ENCODE assay signal across 1 mouse cellular context in the genomic region with DNA sequence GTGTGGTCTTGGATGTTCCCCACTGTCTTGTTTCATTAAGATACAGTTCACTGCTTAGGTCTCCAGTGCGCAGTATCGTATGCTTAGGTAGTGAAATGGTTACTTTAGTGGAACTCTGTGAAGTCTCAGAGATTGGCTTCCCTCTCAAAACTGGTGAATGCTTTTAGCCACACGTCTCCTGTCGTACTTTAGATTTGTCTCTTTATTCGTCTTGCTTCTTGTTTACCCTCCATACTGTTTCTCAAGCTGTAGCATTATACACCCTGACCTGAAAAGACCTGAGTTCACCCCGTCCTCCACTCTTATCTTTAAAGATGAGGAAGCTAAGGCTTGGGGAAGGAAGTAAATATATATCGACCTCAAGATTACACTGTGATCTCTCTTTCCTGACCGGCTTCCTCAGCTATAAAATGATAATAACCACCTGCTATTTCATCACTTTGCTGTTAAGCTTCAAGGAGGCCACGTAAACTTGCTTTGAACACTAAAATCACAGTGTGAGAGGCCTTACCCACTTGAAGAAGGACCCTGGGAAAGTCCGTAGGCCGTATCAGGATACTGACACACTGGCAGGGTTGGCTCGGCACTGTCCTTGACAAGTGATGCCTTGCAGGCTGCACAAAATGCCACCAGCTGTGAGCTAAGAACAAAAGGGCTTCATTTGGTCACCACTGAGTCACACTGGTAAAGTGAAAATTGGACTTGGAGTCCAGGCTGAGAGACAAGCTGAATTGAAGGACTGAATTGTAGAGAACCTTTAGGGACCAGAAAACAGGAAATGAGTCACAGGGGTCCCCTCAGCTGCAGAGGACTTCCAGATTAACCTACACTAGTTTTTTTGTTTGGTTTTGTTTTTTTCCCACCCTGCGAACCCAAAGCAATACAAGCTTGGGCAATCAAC.
TF ChIP-seq lines count a peak whose summit lies in the region.

No protein-coding gene starts in this region.

TF ChIP-seq in MEL, 35 proteins besides CTCF, POLR2A, EP300 and RAD21:
- TF ChIP-seq NRF1 (IDR thresholded peaks at IDR 0.05; ENCODE audit: insufficient read depth, low read depth, low read length, poor library complexity, severe bottlenecking) (no peak), MXI1 (IDR thresholded peaks at IDR 0.05; ENCODE audit: low read depth, low read length) (peak; percentile 29; the same call in 1 of the 2 replicates), NELFE (IDR thresholded peaks at IDR 0.05; ENCODE audit: low read depth, low read length) (peak; percentile 53; the same call in 1 of the 2 replicates), ZNF384 (IDR thresholded peaks at IDR 0.05; ENCODE audit: low read depth, low read length) (peak; percentile 66), ZC3H11A (IDR thresholded peaks at IDR 0.05; ENCODE audit: low read depth, low read length) (no peak), HCFC1 (IDR thresholded peaks at IDR 0.05; ENCODE audit: low read depth, low read length) (peak; percentile 69), SIN3A (IDR thresholded peaks at IDR 0.05; ENCODE audit: low read length) (peak; percentile 62), POLR2AphosphoS2 (IDR thresholded peaks at IDR 0.05; ENCODE audit: low read length) (no peak; the same call in 1 of the 2 replicates), GABPA (IDR thresholded peaks at IDR 0.05; ENCODE audit: low read depth, low read length) (no peak), TCF12 (IDR thresholded peaks at IDR 0.05; ENCODE audit: low read depth, low read length) (peak; percentile 68), KAT2A (conservative IDR thresholded peaks at IDR 0.05; ENCODE audit: low read depth, low read length) (peak; percentile 41; the same call in 1 of the 2 replicates), ETS1 (IDR thresholded peaks at IDR 0.05; ENCODE audit: low read depth, low read length) (peak; percentile 78), RCOR1 (IDR thresholded peaks at IDR 0.05; ENCODE audit: low read depth, low read length) (peak; percentile 61; the same call in 1 of the 2 replicates), USF1 (IDR thresholded peaks at IDR 0.05; ENCODE audit: low read depth, low read length) (no peak), TBP (IDR thresholded peaks at IDR 0.05; ENCODE audit: low read depth, low read length) (peak; percentile 48), GATA1 (IDR thresholded peaks at IDR 0.05; ENCODE audit: low read depth, low read length) (peak; percentile 80), BHLHE40 (IDR thresholded peaks at IDR 0.05; ENCODE audit: borderline replicate concordance, low read depth, low read length) (no peak), MEF2A (IDR thresholded peaks at IDR 0.05; ENCODE audit: extremely low read depth, insufficient replicate concordance, low read depth, low read length, poor library complexity, severe bottlenecking) (no peak), ELF1 (IDR thresholded peaks at IDR 0.05; ENCODE audit: low read depth, low read length) (no peak), MAX (IDR thresholded peaks at IDR 0.05; ENCODE audit: low read length) (no peak), MYB (IDR thresholded peaks at IDR 0.05; ENCODE audit: low read depth, low read length) (peak; percentile 44; the same call in 1 of the 2 replicates)
